Mouse (Mus musculus) mature B cell (primary cell): Measurements from ENCODE around the gene 1700016K19Rik.
"Not testable (repeated sequence)": the region's sequence is repeated elsewhere in the genome, so short reads cannot be mapped to it uniquely, and the experiment has no call there.

Source experiments
- in situ Hi-C: fragments of 300-500 bp; cut with MboI; formaldehyde crosslinking; loops from 2 replicates; pipeline ENCODE4 v1.14.3; 2019

Gene 1700016K19Rik

DNA sequence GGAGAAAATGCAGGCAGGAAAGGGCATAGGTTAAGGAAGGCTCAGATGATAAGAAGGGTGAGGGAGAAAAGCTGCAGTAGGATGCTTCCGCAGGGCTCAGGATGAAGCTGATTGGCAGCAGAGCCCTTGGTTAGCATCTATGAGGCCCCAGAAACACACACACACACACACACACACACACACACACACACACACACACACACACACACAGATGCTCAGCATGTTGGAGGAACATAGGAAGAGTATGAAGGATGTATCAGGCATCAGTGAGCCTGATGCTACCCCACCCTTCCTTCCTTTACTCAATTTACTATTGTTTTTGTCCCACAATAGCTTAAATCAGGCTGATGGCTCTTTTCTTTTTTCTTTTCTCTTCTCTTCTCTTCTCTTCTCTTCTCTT is 15.1 kb upstream of the 1700016K19Rik start:
- in situ Hi-C loops = no loop called here

- in situ Hi-C loops = no loop called here
These were observed 13.8 kb upstream of the 1700016K19Rik start for GRCm38 (mm10) chr11:75985948-75986347.

DNA sequence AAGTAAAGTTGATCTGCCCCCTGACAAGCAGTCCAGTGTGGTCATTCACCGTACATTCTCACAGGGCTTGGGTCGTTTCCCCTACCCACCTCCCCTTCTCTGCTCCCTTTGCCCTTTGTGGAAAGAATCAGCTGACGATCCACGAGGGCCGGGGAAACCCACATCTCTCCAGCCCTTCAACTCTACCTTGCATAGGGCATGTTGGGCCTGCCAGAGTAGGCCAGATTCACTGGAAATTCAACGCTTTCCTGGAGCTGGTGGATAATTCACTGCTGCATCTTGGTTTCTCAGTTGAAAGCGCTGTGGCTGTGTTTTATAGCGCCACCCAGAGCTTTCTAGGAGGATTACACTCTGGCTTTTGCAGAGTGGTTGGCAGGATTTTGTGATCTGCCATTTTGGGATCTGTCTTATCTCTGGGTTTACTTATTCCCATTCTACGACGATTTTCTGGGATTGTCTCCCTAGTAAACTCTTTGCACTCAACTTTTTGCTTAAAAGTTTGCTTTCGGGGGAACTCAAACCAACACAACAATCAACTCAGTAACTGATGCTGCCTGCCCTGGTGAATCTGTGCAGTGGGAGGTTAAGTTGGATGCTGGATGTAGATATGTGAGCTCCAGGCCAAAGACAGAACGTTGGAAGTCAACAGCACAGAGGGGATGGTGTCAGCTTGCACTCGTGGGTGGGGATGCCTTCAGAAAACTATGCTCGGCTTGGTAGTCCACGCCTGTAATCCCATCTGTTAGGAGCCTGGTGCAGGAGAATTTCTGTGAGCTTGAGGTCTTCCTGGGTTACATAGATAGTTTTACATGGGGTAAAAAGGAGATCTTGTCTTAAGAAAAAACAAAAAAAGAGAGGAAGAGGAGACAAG is 8.5 kb upstream of the 1700016K19Rik start:
- in situ Hi-C loops = no loop called here

GRCm38 (mm10) chr11:75991911-75992310 is 7.8 kb upstream of the 1700016K19Rik start:
- in situ Hi-C loops = no loop called here

- in situ Hi-C loops = no loop called here
These were observed 7.2 kb upstream of the 1700016K19Rik start for GRCm38 (mm10) chr11:75992481-75992880.

GRCm38 (mm10) chr11:75994357-75994756 is 5.4 kb upstream of the 1700016K19Rik start:
- in situ Hi-C loops = no loop called here

DNA sequence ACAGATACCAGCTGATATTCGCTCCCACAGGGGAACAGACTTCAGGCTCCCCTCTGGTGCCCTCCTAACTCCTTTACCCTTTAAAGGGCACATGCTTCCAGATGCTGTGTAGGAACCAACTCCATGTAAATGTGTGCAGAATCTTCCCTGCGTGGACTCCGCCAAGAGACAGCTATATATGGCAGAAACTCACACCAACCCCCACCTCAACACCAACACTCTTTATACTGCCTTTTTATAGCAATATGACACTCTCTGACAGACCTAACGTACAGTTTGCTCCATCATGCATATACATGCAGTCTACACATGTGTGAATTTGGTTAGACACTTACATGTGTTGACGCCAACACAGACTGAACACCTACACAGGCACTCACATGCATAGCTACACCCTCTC is 989 bp downstream of the 1700016K19Rik start:
- in situ Hi-C loops = no loop called here

GRCm38 (mm10) chr11:76001237-76001878 is 1.6 kb downstream of the 1700016K19Rik start:
- in situ Hi-C loops = no loop called here

DNA sequence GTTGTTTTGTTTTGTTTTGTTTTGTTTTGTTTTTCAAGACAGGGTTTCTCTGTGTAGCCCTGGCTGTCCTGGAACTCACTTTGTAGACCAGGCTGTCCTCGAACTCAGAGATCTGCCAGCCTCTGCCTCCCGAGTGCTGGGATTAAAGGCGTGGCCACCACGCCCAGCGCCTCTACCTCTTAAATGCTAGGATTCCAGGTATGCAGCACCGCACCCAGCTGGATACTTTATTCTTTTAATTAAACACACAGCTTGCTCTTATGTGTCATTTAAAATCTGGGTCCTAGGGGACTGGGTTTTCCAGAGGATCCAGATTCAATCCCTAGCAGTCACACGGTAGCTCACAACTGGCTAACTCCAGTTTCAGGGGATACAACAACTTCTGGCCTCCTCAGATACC is 4.6 kb downstream of the 1700016K19Rik start:
- in situ Hi-C loops = not testable (repeated sequence)

GRCm38 (mm10) chr11:76008162-76008561 is 8.4 kb downstream of the 1700016K19Rik start:
- in situ Hi-C loops = no loop called here

- in situ Hi-C loops = no loop called here
These were observed 9.4 kb downstream of the 1700016K19Rik start for GRCm38 (mm10) chr11:76009101-76009500.

- in situ Hi-C loops = no loop called here
These were observed 11.3 kb downstream of the 1700016K19Rik start for GRCm38 (mm10) chr11:76010838-76011624.

- in situ Hi-C loops = no loop called here
These were observed 15.5 kb downstream of the 1700016K19Rik start for GRCm38 (mm10) chr11:76015251-76015650.

DNA sequence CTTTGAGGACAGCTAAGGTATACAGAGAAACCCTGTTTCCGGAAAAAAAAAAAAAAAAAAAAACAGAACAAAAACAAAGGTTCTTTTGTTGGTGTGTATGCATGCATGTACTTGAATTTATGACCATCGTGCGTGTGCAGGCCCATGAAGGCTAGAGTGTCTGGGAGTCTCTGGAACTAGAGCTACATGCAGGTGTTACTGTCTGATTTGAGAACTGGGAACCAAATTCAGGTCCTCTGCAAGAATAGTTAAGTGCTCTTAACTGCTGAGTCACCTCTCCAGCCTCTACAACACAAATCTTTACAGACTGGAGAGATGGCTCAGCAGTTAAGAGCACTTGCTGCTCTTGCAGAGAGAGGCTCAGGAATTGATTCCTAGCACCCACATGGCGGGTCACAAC is 16.1 kb downstream of the 1700016K19Rik start:
- in situ Hi-C loops = no loop called here

- in situ Hi-C loops = no loop called here
These were observed 20.2 kb downstream of the 1700016K19Rik start for GRCm38 (mm10) chr11:76019879-76020278.

DNA sequence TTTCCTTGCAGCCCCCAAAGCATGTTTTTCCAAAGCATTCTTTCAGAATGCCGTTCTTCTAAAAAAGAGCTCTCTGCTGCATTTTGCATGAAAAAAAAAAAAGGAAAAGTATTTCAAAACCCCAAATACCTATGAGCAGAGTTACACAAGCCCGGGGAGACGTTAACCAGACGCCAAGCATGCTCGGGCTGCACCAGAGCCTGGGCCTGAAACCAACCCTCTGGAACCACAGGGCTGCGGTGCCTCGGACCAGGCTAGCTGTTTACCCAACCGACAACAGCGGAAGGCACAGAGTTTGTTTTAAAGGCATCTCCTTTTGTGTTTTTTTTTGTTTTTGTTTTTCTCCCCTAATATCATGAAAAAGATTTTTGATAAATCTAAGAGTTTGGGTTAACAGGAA is 21.2 kb downstream of the 1700016K19Rik start:
- in situ Hi-C loops = no loop called here

DNA sequence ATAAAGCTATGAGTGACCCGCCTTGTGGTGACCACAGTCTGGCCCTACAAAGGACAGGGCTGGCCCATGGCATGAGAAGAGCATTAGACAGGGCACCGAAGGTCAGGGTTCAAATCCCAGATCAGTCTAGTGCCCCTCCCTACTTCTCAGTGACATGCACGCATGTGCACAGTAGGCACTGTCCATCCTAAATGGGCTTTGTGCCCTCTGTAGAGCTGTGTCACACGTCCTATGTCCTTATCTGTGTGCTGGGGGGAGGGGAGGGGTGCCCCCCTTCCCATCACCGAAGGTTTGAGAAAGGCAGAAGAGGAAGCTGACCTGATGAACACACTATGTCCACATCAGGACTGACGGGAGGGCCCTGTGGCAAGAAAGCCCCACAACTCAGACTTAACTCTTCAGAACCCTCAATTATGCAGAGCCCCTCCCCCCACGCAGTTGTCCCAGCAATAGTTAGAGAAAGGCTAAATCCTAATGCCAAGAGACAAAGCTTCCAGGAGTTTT is 25.4 kb downstream of the 1700016K19Rik start:
- in situ Hi-C loops = no loop called here

- in situ Hi-C loops = no loop called here
These were observed 26.9 kb downstream of the 1700016K19Rik start for GRCm38 (mm10) chr11:76026527-76027138.

GRCm38 (mm10) chr11:76027139-76028071 is 27.7 kb downstream of the 1700016K19Rik start, which contains the start of gene Rflnb:
TSS of gene Rflnb (minus strand) at chr11:76027782.
- in situ Hi-C loops = no loop called here

GRCm38 (mm10) chr11:76028072-76028465 is 28.4 kb downstream of the 1700016K19Rik start:
- in situ Hi-C loops = no loop called here

DNA sequence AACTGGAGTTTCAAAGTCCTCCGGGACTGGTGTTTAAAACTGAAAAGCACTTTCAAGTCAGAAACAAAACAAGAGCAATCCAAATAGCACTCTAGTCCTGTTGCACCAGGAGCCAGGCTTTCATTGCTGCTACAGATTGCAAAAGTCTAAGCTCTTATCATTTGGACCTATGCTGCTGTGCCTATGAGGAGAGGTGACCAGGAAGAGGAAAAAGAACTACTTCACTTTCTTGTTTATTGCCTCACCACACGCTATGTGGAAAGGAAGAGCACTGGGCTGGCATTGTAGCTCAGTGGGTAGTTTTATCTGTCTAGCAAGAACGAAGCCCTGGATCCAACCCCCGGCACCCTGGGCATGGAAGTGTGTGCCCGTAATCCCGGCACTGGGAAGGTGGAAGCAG is 33.6 kb downstream of the 1700016K19Rik start:
- in situ Hi-C loops = no loop called here
